Mouse (Mus musculus) cortical plate, adult 2 months (tissue): ENCODE measurements around the gene Hlcs.

Source experiments
- CTCF ChIP-seq: fragments of 200-500 bp; IDR thresholded peaks from 2 replicates; pipeline ENCODE4 v1.5.1; 2011; ENCODE audit warnings: mild to moderate bottlenecking, control low read depth, low read length; ENCODE audit not compliant: insufficient read depth; ENCODE audit errors: extremely low read depth
- POLR2A ChIP-seq: fragments of 200-500 bp; IDR thresholded peaks from 2 replicates; pipeline ENCODE4 v1.6.1; 2011; ENCODE audit warnings: mild to moderate bottlenecking, low read length, control low read depth; ENCODE audit not compliant: insufficient read depth; ENCODE audit errors: extremely low read depth

GRCm38 (mm10) chr16:94360578-94361350 is 47.4 kb upstream of the Hlcs start:
- TF ChIP-seq CTCF (no peak), POLR2A (no peak)
